Mouse (Mus musculus) heart, embryonic 11.5 days (tissue): ENCODE measurements at regions not wholly inside any gene's neighbourhood (a gene's known extent, or its start where the extent isn't known, plus 50 kb on each side); places are given as distances from the start of the nearest gene placed in this dataset.
"Not testable (repeated sequence)": the region's sequence is repeated elsewhere in the genome, so short reads cannot be mapped to it uniquely, and the experiment has no call there.

Experiments used
- ATAC-seq: fragments of 200-750 bp; cut with Nextera tagmentation; replicated peaks from 2 replicates; pipeline ENCODE4 v1.8.0; 2017; ENCODE audit warnings: moderate library complexity; ENCODE audit not compliant: insufficient number of reproducible peaks, low FRiP score, low TSS enrichment
- H3K27ac ChIP-seq: fragments of 300-500 bp; sonication (generic); 2 replicates; pipeline ENCODE4 v1.5.1; 2014; ENCODE audit warnings: mild to moderate bottlenecking, low read depth, low read length
- H3K27me3 ChIP-seq: fragments of 300-500 bp; sonication (generic); 2 replicates; pipeline ENCODE4 v1.6.1; 2014; ENCODE audit warnings: mild to moderate bottlenecking, low read length, mixed read lengths; ENCODE audit not compliant: control insufficient read depth, insufficient read depth
- H3K36me3 ChIP-seq: fragments of 300-500 bp; sonication (generic); 2 replicates; pipeline ENCODE4 v1.6.1; 2014; ENCODE audit warnings: mild to moderate bottlenecking, low read length, moderate library complexity, mixed read lengths; ENCODE audit not compliant: control insufficient read depth, insufficient read depth
- H3K4me1 ChIP-seq: fragments of 300-500 bp; sonication (generic); 2 replicates; pipeline ENCODE4 v1.6.1; 2014; ENCODE audit warnings: low read length; ENCODE audit not compliant: control insufficient read depth, insufficient read depth
- H3K4me2 ChIP-seq: fragments of 300-500 bp; sonication (generic); 2 replicates; pipeline ENCODE4 v1.6.1; 2014; ENCODE audit warnings: mild to moderate bottlenecking, moderate library complexity
- H3K4me3 ChIP-seq: fragments of 300-500 bp; sonication (generic); 2 replicates; pipeline ENCODE4 v1.5.1; 2014; ENCODE audit warnings: low read depth, low read length
- H3K9ac ChIP-seq: fragments of 300-500 bp; sonication (generic); 2 replicates; pipeline ENCODE4 v1.6.1; 2014; ENCODE audit warnings: mild to moderate bottlenecking, low read depth, low read length, moderate library complexity
- H3K9me3 ChIP-seq: fragments of 300-500 bp; sonication (generic); replicated peaks from 2 replicates; pipeline ENCODE4 v1.6.1; 2016; ENCODE audit warnings: low read length; ENCODE audit not compliant: control insufficient read depth
- WGBS: fragments of 180-500 bp; shearing (Covaris S2); extraction: QIAGEN DNeasy Blood & Tissue Kit; methylation state at CpG from one replicate; pipeline ENCODE4 v1.1.7; 2014; ENCODE audit not compliant: insufficient replicate concordance; 5-methylcytosine and 5-hydroxymethylcytosine counted together

DNA sequence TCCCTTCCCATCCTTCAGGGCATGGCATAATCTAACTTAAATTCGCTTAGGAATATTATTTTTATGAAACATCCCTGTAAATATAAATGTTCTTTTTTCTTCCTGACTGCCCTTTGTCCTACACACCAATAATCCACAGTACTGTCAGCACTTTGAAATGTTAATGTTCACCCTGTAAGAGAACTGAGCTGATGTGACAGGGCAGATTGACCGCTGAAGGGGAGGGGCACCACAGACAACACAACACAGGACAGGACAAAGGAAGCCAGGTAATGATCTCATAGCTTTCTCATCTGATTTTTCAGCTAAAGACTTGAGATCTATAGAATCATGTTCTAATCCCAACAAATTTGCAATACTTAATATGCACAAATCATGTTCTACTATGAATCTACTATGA, 212.2 kb upstream of the Snrpn start:
- 65% methylated on average over 2 of the region's 2 CpGs for WGBS
- H3K9me3 ChIP-seq, H3K4me3 ChIP-seq, ATAC-seq, H3K27me3 ChIP-seq, H3K27ac ChIP-seq, H3K4me1 ChIP-seq, H3K4me2 ChIP-seq, H3K36me3 ChIP-seq, H3K9ac ChIP-seq: not testable (repeated sequence)
